Mouse (Mus musculus): ENCODE data around the gene Madd. TPM values are rescaled to one million over a fixed set of nuclear protein-coding genes. Genes with fewer than 3 reads are reported as not detected.

The Madd gene
- polyA plus RNA-seq (2014; fragmentation: Nextera tagmentation; extraction: Ambion mirVana): 7.6 and 8.6 TPM in 2 replicates

GRCm38 (mm10) chr2:91183711-91184405 lies at the start of gene Madd:
TSS of gene Madd (minus strand) at chr2:91183837.
- no peak for ATAC-seq (ENCODE audit: insufficient read depth)
- Histone ChIP-seq H3K4me3 (ENCODE audit: low read depth, low read length) (peak within 1 kb of the TSS; percentile 85), H3K27me3 (ENCODE audit: insufficient read depth, low read length) (no peaks in the 10 kb centered on the region), H3K9ac (peak within 1 kb of the TSS; percentile 65), H3K27ac (ENCODE audit: low read depth) (peak within 1 kb of the TSS; percentile 79), H3K4me1 (ENCODE audit: insufficient read depth) (peaks cover 5% of the 10 kb centered on the region; the same call in 1 of the 2 replicates), H3K9me3 (ENCODE audit: low read depth, low read length) (no peaks in the 10 kb centered on the region), H3K36me3 (ENCODE audit: insufficient read depth) (no peaks in the 10 kb centered on the region), H3K4me2 (peak within 1 kb of the TSS; percentile 70)
- TF ChIP-seq CTCF (IDR thresholded peaks at IDR 0.05; ENCODE audit: low read depth): no peak
- WGBS: 57% methylated on average over 15 of the region's 15 CpGs
- DNase-seq: peak; percentile 17

- DNase-seq: no peak
- H3K27ac ChIP-seq (ENCODE audit: low read depth): no peak overlapping the region
- ATAC-seq (ENCODE audit: insufficient read depth): no peak
- H3K4me2 ChIP-seq: no peak overlapping the region
- no peaks in the 10 kb centered on the region for H3K4me1 ChIP-seq (ENCODE audit: insufficient read depth)
- H3K9ac ChIP-seq: no peak overlapping the region
- no peaks in the 10 kb centered on the region for H3K9me3 ChIP-seq (ENCODE audit: low read depth, low read length)
- TF ChIP-seq CTCF (IDR thresholded peaks at IDR 0.05; ENCODE audit: low read depth): no peak
- H3K36me3 ChIP-seq (ENCODE audit: insufficient read depth): no peaks in the 10 kb centered on the region
- no peak overlapping the region for H3K4me3 ChIP-seq (ENCODE audit: low read depth, low read length)
- WGBS: 76% methylated on average over 2 of the region's 2 CpGs
- H3K27me3 ChIP-seq (ENCODE audit: insufficient read depth, low read length): no peaks in the 10 kb centered on the region
These were observed 46.1 kb upstream of the Madd start for GRCm38 (mm10) chr2:91229735-91230134.

- H3K27me3 ChIP-seq (ENCODE audit: insufficient read depth, low read length): no peaks in the 10 kb centered on the region
- H3K27ac ChIP-seq (ENCODE audit: low read depth): no peak overlapping the region
- H3K36me3 ChIP-seq (ENCODE audit: insufficient read depth): no peaks in the 10 kb centered on the region
- TF ChIP-seq CTCF (IDR thresholded peaks at IDR 0.05; ENCODE audit: low read depth): no peak
- DNase-seq: no peak
- no peak overlapping the region for H3K9ac ChIP-seq
- 79% methylated on average over 2 of the region's 2 CpGs for WGBS
- no peaks in the 10 kb centered on the region for H3K9me3 ChIP-seq (ENCODE audit: low read depth, low read length)
- H3K4me2 ChIP-seq: no peak overlapping the region
- H3K4me1 ChIP-seq (ENCODE audit: insufficient read depth): no peaks in the 10 kb centered on the region
- no peak overlapping the region for H3K4me3 ChIP-seq (ENCODE audit: low read depth, low read length)
- ATAC-seq (ENCODE audit: insufficient read depth): no peak
These were observed 40.0 kb upstream of the Madd start for GRCm38 (mm10) chr2:91223614-91224013.

- DNase-seq (no peak), ATAC-seq (ENCODE audit: insufficient read depth) (no peak)
- 91% methylated on average over 3 of the region's 3 CpGs for WGBS
- H3K4me1 ChIP-seq (ENCODE audit: insufficient read depth): no peaks in the 10 kb centered on the region
- no peak overlapping the region for H3K4me3 ChIP-seq (ENCODE audit: low read depth, low read length)
- no peaks in the 10 kb centered on the region for H3K27me3 ChIP-seq (ENCODE audit: insufficient read depth, low read length)
- H3K9me3 ChIP-seq (ENCODE audit: low read depth, low read length): no peaks in the 10 kb centered on the region
- H3K9ac ChIP-seq: no peak overlapping the region
- H3K36me3 ChIP-seq (ENCODE audit: insufficient read depth): peaks cover 10% of the 10 kb centered on the region; the same call in 1 of the 2 replicates
- H3K27ac ChIP-seq (ENCODE audit: low read depth): no peak overlapping the region
- H3K4me2 ChIP-seq: no peak overlapping the region
- TF ChIP-seq CTCF (IDR thresholded peaks at IDR 0.05; ENCODE audit: low read depth): no peak
These were observed 36.9 kb upstream of the Madd start for GRCm38 (mm10) chr2:91220501-91220900.

GRCm38 (mm10) chr2:91217032-91217431 lies 33.4 kb upstream of the Madd start:
- no peaks in the 10 kb centered on the region for H3K4me1 ChIP-seq (ENCODE audit: insufficient read depth)
- WGBS: 50% methylated on average over 4 of the region's 4 CpGs
- no peak overlapping the region for H3K4me3 ChIP-seq (ENCODE audit: low read depth, low read length)
- TF ChIP-seq CTCF (IDR thresholded peaks at IDR 0.05; ENCODE audit: low read depth): no peak
- H3K27ac ChIP-seq (ENCODE audit: low read depth): no peak overlapping the region
- H3K36me3 ChIP-seq (ENCODE audit: insufficient read depth): peaks cover 43% of the 10 kb centered on the region
- no peak overlapping the region for H3K4me2 ChIP-seq
- peak; percentile 49; the same call in 1 of the 2 replicates for ATAC-seq (ENCODE audit: insufficient read depth)
- H3K9ac ChIP-seq: no peak overlapping the region
- DNase-seq: peak; percentile 68
- no peaks in the 10 kb centered on the region for H3K9me3 ChIP-seq (ENCODE audit: low read depth, low read length)
- H3K27me3 ChIP-seq (ENCODE audit: insufficient read depth, low read length): no peaks in the 10 kb centered on the region

GRCm38 (mm10) chr2:91213311-91213710 lies 29.7 kb upstream of the Madd start:
- Histone ChIP-seq H3K27ac (ENCODE audit: low read depth) (no peak overlapping the region), H3K36me3 (ENCODE audit: insufficient read depth) (peaks cover 77% of the 10 kb centered on the region), H3K9me3 (ENCODE audit: low read depth, low read length) (no peaks in the 10 kb centered on the region), H3K9ac (no peak overlapping the region), H3K27me3 (ENCODE audit: insufficient read depth, low read length) (no peaks in the 10 kb centered on the region), H3K4me3 (ENCODE audit: low read depth, low read length) (no peak overlapping the region), H3K4me1 (ENCODE audit: insufficient read depth) (no peaks in the 10 kb centered on the region), H3K4me2 (no peak overlapping the region)
- TF ChIP-seq CTCF (IDR thresholded peaks at IDR 0.05; ENCODE audit: low read depth): peak; percentile 23; the same call in 1 of the 2 replicates
- ATAC-seq (ENCODE audit: insufficient read depth) (no peak), DNase-seq (no peak)

- Histone ChIP-seq H3K9me3 (ENCODE audit: low read depth, low read length) (no peaks in the 10 kb centered on the region), H3K36me3 (ENCODE audit: insufficient read depth) (peaks cover 57% of the 10 kb centered on the region), H3K27me3 (ENCODE audit: insufficient read depth, low read length) (no peaks in the 10 kb centered on the region), H3K4me3 (ENCODE audit: low read depth, low read length) (no peak overlapping the region), H3K27ac (ENCODE audit: low read depth) (no peak overlapping the region), H3K4me2 (no peak overlapping the region), H3K4me1 (ENCODE audit: insufficient read depth) (peaks cover 8% of the 10 kb centered on the region), H3K9ac (no peak overlapping the region)
- DNase-seq: no peak
- ATAC-seq (ENCODE audit: insufficient read depth): no peak
- WGBS: 85% methylated on average over 9 of the region's 9 CpGs
- no peak for TF ChIP-seq CTCF (IDR thresholded peaks at IDR 0.05; ENCODE audit: low read depth)
These were observed 22.7 kb upstream of the Madd start for GRCm38 (mm10) chr2:91206254-91206775.
